Mouse (Mus musculus): ENCODE measurements around the gene Apln.

Apln gene

GRCm38 (mm10) chrX:48019359-48019758 is 15.3 kb downstream of the Apln start:
- in situ Hi-C loops (cut with MboI, MseI), result no loop called here

- in situ Hi-C loops (cut with MboI, MseI), result no loop called here
Measured at GRCm38 (mm10) chrX:48016906-48017601, 17.6 kb downstream of the Apln start.

GRCm38 (mm10) chrX:48011656-48012055 is 23.0 kb downstream of the Apln start:
- in situ Hi-C loops (cut with MboI, MseI), result no loop called here

- in situ Hi-C loops (cut with MboI, MseI), result no loop called here
Measured at GRCm38 (mm10) chrX:48006062-48006461, 28.6 kb downstream of the Apln start.

- in situ Hi-C loops (cut with MboI, MseI), result no loop called here
Measured at GRCm38 (mm10) chrX:48004786-48005185, 29.9 kb downstream of the Apln start.

- in situ Hi-C loops (cut with MboI, MseI), result no loop called here
Measured at GRCm38 (mm10) chrX:48001151-48001550, 33.5 kb downstream of the Apln start.

GRCm38 (mm10) chrX:47998412-47998811 is 36.2 kb downstream of the Apln start:
- in situ Hi-C loops (cut with MboI, MseI), result loop anchor here (5.0 kb wide), 2 partner anchors 404 to 529 kb away; no protein-coding TSS in a partner anchor

- in situ Hi-C loops (cut with MboI, MseI), result no loop called here
Measured at GRCm38 (mm10) chrX:47992606-47993005, 42.0 kb downstream of the Apln start.

- in situ Hi-C loops (cut with MboI, MseI), result no loop called here
Measured at GRCm38 (mm10) chrX:47988024-47988423, 46.6 kb downstream of the Apln start.

- in situ Hi-C loops (cut with MboI, MseI), result no loop called here
Measured at GRCm38 (mm10) chrX:47985000-47985619, 49.5 kb downstream of the Apln start.

- in situ Hi-C loops (cut with MboI, MseI), result no loop called here
Measured at GRCm38 (mm10) chrX:47977078-47977477, 57.6 kb downstream of the Apln start.

- in situ Hi-C loops (cut with MboI, MseI), result no loop called here
Measured at GRCm38 (mm10) chrX:47976551-47976950, 58.1 kb downstream of the Apln start.

All from T-helper 1 cell (primary cell).